Mouse (Mus musculus) lung, adult 2 months (tissue): ENCODE data around the gene Cyp2f2.

Experiments
- CTCF ChIP-seq: fragments of 200-500 bp; IDR thresholded peaks from 2 replicates; pipeline ENCODE4 v1.5.1; 2011; ENCODE audit warnings: mild to moderate bottlenecking, low read length, control low read depth; ENCODE audit not compliant: insufficient read depth
- POLR2A ChIP-seq: fragments of 200-500 bp; IDR thresholded peaks from 2 replicates; pipeline ENCODE4 v1.6.1; 2011; ENCODE audit warnings: low read depth, mild to moderate bottlenecking, control low read depth, low read length, borderline replicate concordance; ENCODE audit errors: extremely low read depth

GRCm38 (mm10) chr7:27174496-27174895, 54.8 kb downstream of the Cyp2f2 start:
- TF ChIP-seq CTCF, result no peak
- TF ChIP-seq POLR2A, result no peak
